Mouse (Mus musculus) liver, embryonic 11.5 days (tissue): ENCODE results near the gene Snx18. TPM values are rescaled to one million over a fixed set of nuclear protein-coding genes. Genes with fewer than 3 reads are reported as not detected.

Source experiments
- ATAC-seq: fragments of 200-750 bp; cut with Nextera tagmentation; replicated peaks from 2 replicates; pipeline ENCODE4 v1.8.0; 2017; ENCODE audit warnings: moderate number of reproducible peaks, mild to moderate bottlenecking, moderate TSS enrichment, moderate library complexity; ENCODE audit not compliant: low FRiP score
- DNase-seq: peaks from one replicate; pipeline ENCODE4 v3.0.0-alpha.2; 2017; ENCODE audit warnings: low spot score
- H3K27ac ChIP-seq: fragments of 300-500 bp; sonication (generic); 2 replicates; pipeline ENCODE4 v1.5.1; 2014; ENCODE audit warnings: mild to moderate bottlenecking, low read depth, low read length, control low read depth
- H3K27me3 ChIP-seq: fragments of 300-500 bp; sonication (generic); replicated peaks from 2 replicates; pipeline ENCODE4 v1.6.1; 2014; ENCODE audit warnings: low read length, mixed read lengths; ENCODE audit not compliant: control insufficient read depth, insufficient read depth
- H3K36me3 ChIP-seq: fragments of 300-500 bp; sonication (generic); 2 replicates; pipeline ENCODE4 v1.6.1; 2014; ENCODE audit warnings: mild to moderate bottlenecking, low read length, moderate library complexity, mixed read lengths; ENCODE audit not compliant: control insufficient read depth, insufficient read depth
- H3K4me1 ChIP-seq: fragments of 300-500 bp; sonication (generic); replicated peaks from 2 replicates; pipeline ENCODE4 v1.6.1; 2014; ENCODE audit warnings: low read length, mixed read lengths; ENCODE audit not compliant: control insufficient read depth, insufficient read depth
- H3K4me2 ChIP-seq: fragments of 300-500 bp; sonication (generic); 2 replicates; pipeline ENCODE4 v1.6.1; 2014; ENCODE audit warnings: mild to moderate bottlenecking, control low read depth, moderate library complexity
- H3K4me3 ChIP-seq: fragments of 300-500 bp; sonication (generic); 2 replicates; pipeline ENCODE4 v1.5.1; 2014; ENCODE audit warnings: low read depth, low read length, control low read depth
- H3K9ac ChIP-seq: fragments of 300-500 bp; sonication (generic); 2 replicates; pipeline ENCODE4 v1.6.1; 2014; ENCODE audit warnings: low read depth, low read length, control low read depth
- H3K9me3 ChIP-seq: fragments of 300-500 bp; sonication (generic); 2 replicates; pipeline ENCODE4 v1.6.1; 2016; ENCODE audit warnings: low read length, inconsistent platforms, mixed read lengths; ENCODE audit not compliant: control insufficient read depth
- WGBS: fragments of 180-500 bp; shearing (Covaris S2); extraction: QIAGEN DNeasy Blood & Tissue Kit; methylation state at CpG from one replicate; pipeline ENCODE4 v1.1.7; 2014; 5-methylcytosine and 5-hydroxymethylcytosine counted together
- polyA plus RNA-seq: library from polyadenylated mRNA; unstranded; fragments of >200 nt; fragmentation: Nextera tagmentation; extraction: Ambion mirVana; gene quantifications from 2 replicates; pipeline ENCODE4 v1.2.1, GENCODE M21; 2014

The Snx18 gene
- polyA plus RNA-seq, 1 experiment from 2014 or later = 14.9 TPM

- DNase-seq (no peak), ATAC-seq (no peak)
- no peaks in the 10 kb centered on the region for H3K36me3 ChIP-seq
- no peak overlapping the region for H3K9ac ChIP-seq
- no peaks in the 10 kb centered on the region for H3K9me3 ChIP-seq
- H3K27ac ChIP-seq = no peak overlapping the region
- 62% methylated on average over 9 of the region's 9 CpGs for WGBS
- no peak overlapping the region for H3K4me2 ChIP-seq
- no peaks in the 10 kb centered on the region for H3K4me1 ChIP-seq
- no peaks in the 10 kb centered on the region for H3K27me3 ChIP-seq
- no peak overlapping the region for H3K4me3 ChIP-seq
Measured at GRCm38 (mm10) chr13:113572046-113572686, 46.2 kb downstream of the Snx18 start.

DNA sequence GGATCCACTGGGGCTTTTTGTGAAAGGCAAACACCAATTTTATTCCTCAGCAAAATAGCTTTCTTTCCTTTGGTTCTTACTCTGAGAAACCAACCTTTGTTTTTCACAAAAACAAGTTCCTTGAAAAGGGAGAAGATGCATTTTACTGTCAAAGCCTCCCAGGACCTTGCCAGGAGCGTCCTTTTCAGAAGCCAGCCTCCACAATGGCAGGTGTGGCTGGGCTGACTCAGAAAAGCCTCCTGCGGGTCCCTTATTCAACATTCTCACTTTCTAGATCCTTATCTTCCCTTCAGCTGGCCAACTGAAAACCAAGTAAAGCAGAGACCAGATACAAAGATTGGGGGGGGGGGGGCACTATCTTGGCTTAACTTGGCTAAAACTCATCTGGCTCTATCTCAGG, 48.8 kb downstream of the Snx18 start:
- Histone ChIP-seq H3K27ac (no peak overlapping the region), H3K4me1 (no peaks in the 10 kb centered on the region), H3K27me3 (no peaks in the 10 kb centered on the region), H3K9ac (no peak overlapping the region), H3K36me3 (no peaks in the 10 kb centered on the region), H3K9me3 (no peaks in the 10 kb centered on the region), H3K4me3 (no peak overlapping the region), H3K4me2 (no peak overlapping the region)
- ATAC-seq (no peak), DNase-seq (no peak)
- WGBS = 13% methylated on average over 2 of the region's 2 CpGs

GRCm38 (mm10) chr13:113566951-113567350, 51.4 kb downstream of the Snx18 start:
- Histone ChIP-seq H3K9me3 (no peaks in the 10 kb centered on the region), H3K27me3 (no peaks in the 10 kb centered on the region), H3K36me3 (no peaks in the 10 kb centered on the region), H3K4me1 (no peaks in the 10 kb centered on the region), H3K9ac (no peak overlapping the region), H3K27ac (no peak overlapping the region), H3K4me3 (no peak overlapping the region), H3K4me2 (no peak overlapping the region)
- no peak for ATAC-seq
- WGBS = 87% methylated on average over 5 of the region's 5 CpGs
- no peak for DNase-seq

- Histone ChIP-seq H3K9ac (no peak overlapping the region), H3K27ac (no peak overlapping the region), H3K36me3 (no peaks in the 10 kb centered on the region), H3K4me1 (no peaks in the 10 kb centered on the region), H3K4me3 (no peak overlapping the region), H3K4me2 (no peak overlapping the region), H3K27me3 (no peaks in the 10 kb centered on the region), H3K9me3 (no peaks in the 10 kb centered on the region)
- DNase-seq = no peak
- WGBS = 89% methylated on average over 7 of the region's 7 CpGs
- no peak for ATAC-seq
Measured at GRCm38 (mm10) chr13:113566411-113566810, 52.0 kb downstream of the Snx18 start.

DNA sequence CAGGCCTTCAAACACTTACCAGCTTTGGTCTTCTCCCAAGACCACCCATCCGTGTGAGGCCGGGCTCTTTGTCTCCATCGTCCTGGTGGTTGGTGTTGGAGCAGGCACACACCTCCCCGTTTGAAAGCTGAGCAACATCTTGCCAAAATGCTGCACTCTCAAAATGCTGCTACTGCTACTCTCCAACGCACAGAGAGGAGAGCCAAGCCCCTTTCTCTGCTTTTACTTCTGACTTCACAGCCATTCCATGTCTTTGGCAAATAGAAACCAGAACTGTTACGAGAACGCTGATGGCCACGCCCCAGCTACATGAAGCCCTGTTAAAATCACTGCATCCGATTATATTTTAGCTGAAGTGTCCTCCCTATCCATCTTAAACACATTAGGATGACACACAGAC, 58.7 kb downstream of the Snx18 start:
- no peaks in the 10 kb centered on the region for H3K27me3 ChIP-seq
- H3K4me3 ChIP-seq = no peak overlapping the region
- H3K4me1 ChIP-seq = no peaks in the 10 kb centered on the region
- H3K4me2 ChIP-seq = no peak overlapping the region
- no peaks in the 10 kb centered on the region for H3K9me3 ChIP-seq
- ATAC-seq = no peak
- H3K27ac ChIP-seq = no peak overlapping the region
- no peak for DNase-seq
- WGBS = 84% methylated on average over 9 of the region's 9 CpGs
- H3K36me3 ChIP-seq = no peaks in the 10 kb centered on the region
- H3K9ac ChIP-seq = no peak overlapping the region

DNA sequence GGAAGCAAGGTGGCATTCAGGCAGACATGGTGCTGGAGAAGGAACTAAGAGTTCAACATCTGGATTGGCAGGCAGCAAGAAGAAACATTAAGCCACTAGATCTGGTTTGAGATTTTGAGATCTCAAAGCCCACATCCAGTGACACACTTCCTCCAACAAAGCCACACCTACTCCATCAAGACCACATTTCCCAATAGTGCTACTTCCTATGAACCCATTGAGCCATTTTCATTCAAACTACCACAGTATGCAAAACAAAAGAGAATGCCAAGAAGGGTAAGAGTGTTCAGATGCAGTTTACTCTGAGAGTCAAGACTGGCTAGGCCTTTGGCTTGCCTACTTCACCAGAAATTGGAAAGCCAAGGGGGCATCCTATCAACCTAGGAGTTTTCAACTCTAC, 61.8 kb downstream of the Snx18 start:
- H3K9ac ChIP-seq = no peak overlapping the region
- H3K27ac ChIP-seq = no peak overlapping the region
- no peaks in the 10 kb centered on the region for H3K36me3 ChIP-seq
- no peak overlapping the region for H3K4me2 ChIP-seq
- no peaks in the 10 kb centered on the region for H3K9me3 ChIP-seq
- H3K27me3 ChIP-seq = no peaks in the 10 kb centered on the region
- DNase-seq (no peak), ATAC-seq (no peak)
- H3K4me3 ChIP-seq = no peak overlapping the region
- no peaks in the 10 kb centered on the region for H3K4me1 ChIP-seq

- 92% methylated on average over 2 of the region's 2 CpGs for WGBS
- H3K9ac ChIP-seq = no peak overlapping the region
- no peak overlapping the region for H3K4me2 ChIP-seq
- no peaks in the 10 kb centered on the region for H3K36me3 ChIP-seq
- no peaks in the 10 kb centered on the region for H3K9me3 ChIP-seq
- ATAC-seq = no peak
- no peaks in the 10 kb centered on the region for H3K4me1 ChIP-seq
- DNase-seq = no peak
- no peaks in the 10 kb centered on the region for H3K27me3 ChIP-seq
- no peak overlapping the region for H3K4me3 ChIP-seq
- no peak overlapping the region for H3K27ac ChIP-seq
Measured at GRCm38 (mm10) chr13:113555226-113555625, 63.1 kb downstream of the Snx18 start.

- Histone ChIP-seq H3K27me3 (no peaks in the 10 kb centered on the region), H3K27ac (no peak overlapping the region), H3K4me1 (no peaks in the 10 kb centered on the region), H3K36me3 (no peaks in the 10 kb centered on the region), H3K9me3 (no peaks in the 10 kb centered on the region), H3K4me3 (no peak overlapping the region), H3K9ac (no peak overlapping the region), H3K4me2 (no peak overlapping the region)
- 67% methylated on average over 5 of the region's 5 CpGs for WGBS
- ATAC-seq (no peak), DNase-seq (no peak)
Measured at GRCm38 (mm10) chr13:113553603-113554230, 64.6 kb downstream of the Snx18 start.

DNA sequence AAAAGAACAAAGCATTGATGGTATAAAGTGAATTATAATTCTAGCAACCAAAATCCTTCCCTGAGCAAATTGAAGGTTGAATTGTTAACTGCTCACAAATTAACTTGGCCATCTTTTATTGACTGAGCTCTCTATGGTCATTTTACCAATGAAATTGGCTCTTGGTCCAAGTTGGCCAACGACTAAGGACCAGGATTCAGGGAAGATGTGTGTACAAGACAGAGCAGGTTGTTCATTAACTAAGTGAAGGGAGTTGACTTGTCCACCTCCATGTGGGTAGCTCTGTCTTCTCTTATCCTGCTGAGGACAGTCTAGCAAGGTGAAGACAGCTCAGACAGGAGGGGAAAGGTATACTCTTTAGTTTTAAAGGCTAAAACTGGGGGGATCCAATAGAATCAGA, 66.0 kb downstream of the Snx18 start:
- H3K4me2 ChIP-seq = no peak overlapping the region
- no peak overlapping the region for H3K9ac ChIP-seq
- no peaks in the 10 kb centered on the region for H3K36me3 ChIP-seq
- no peaks in the 10 kb centered on the region for H3K27me3 ChIP-seq
- no peak overlapping the region for H3K27ac ChIP-seq
- no peaks in the 10 kb centered on the region for H3K4me1 ChIP-seq
- ATAC-seq (no peak), DNase-seq (no peak)
- H3K4me3 ChIP-seq = no peak overlapping the region
- WGBS = 59% methylated on average over 1 of the region's 1 CpGs
- H3K9me3 ChIP-seq = no peaks in the 10 kb centered on the region
